Mouse (Mus musculus) layer of hippocampus, adult 9-11 months (tissue): ENCODE measurements around the gene Slc25a22.
A peak's percentile ranks its signal among the peaks of the same experiment; 100 is the strongest.
"Not testable (repeated sequence)": the region's sequence is repeated elsewhere in the genome, so short reads cannot be mapped to it uniquely, and the experiment has no call there.

Experiments
- DNase-seq: peaks from one replicate; pipeline ENCODE4 v3.0.0; 2022

Gene Slc25a22

GRCm38 (mm10) chr7:141457236-141457635, 19.5 kb upstream of the Slc25a22 start:
- DNase-seq, result no peak

GRCm38 (mm10) chr7:141456739-141457138, 19.0 kb upstream of the Slc25a22 start:
- no peak for DNase-seq

- DNase-seq, result peak; percentile 66
Measured at GRCm38 (mm10) chr7:141455610-141456314, 18.1 kb upstream of the Slc25a22 start.

GRCm38 (mm10) chr7:141454967-141455551, 17.4 kb upstream of the Slc25a22 start, which contains the start of gene Pnpla2:
Gene Pnpla2 (plus strand): TSS chr7:141455198.
- peak; percentile 92 for DNase-seq

GRCm38 (mm10) chr7:141453636-141454035, 15.9 kb upstream of the Slc25a22 start:
- DNase-seq, result no peak

- no peak for DNase-seq
Measured at GRCm38 (mm10) chr7:141451928-141452327, 14.2 kb upstream of the Slc25a22 start.

GRCm38 (mm10) chr7:141447110-141447991, 9.7 kb upstream of the Slc25a22 start, which contains the start of gene Rplp2:
Gene Rplp2 (plus strand): TSS chr7:141447370.
- peak; percentile 96 for DNase-seq

GRCm38 (mm10) chr7:141446374-141446773, 8.7 kb upstream of the Slc25a22 start:
- DNase-seq, result not testable (repeated sequence)

- DNase-seq, result no peak
Measured at GRCm38 (mm10) chr7:141443828-141444237, 6.1 kb upstream of the Slc25a22 start, which contains the start of gene Pidd1. Gene Pidd1 (minus strand): TSS chr7:141444025.

- no peak for DNase-seq
Measured at GRCm38 (mm10) chr7:141443081-141443821, 5.6 kb upstream of the Slc25a22 start.

GRCm38 (mm10) chr7:141442199-141442598, 4.5 kb upstream of the Slc25a22 start:
- no peak for DNase-seq

- DNase-seq, result no peak
Measured at GRCm38 (mm10) chr7:141441460-141441859, 3.8 kb upstream of the Slc25a22 start.

- DNase-seq, result no peak
Measured at GRCm38 (mm10) chr7:141440613-141441012, 2.9 kb upstream of the Slc25a22 start.

GRCm38 (mm10) chr7:141439811-141440210, 2.1 kb upstream of the Slc25a22 start:
- no peak for DNase-seq

GRCm38 (mm10) chr7:141439140-141439679, 1.5 kb upstream of the Slc25a22 start:
- no peak for DNase-seq

GRCm38 (mm10) chr7:141438201-141438968, 693 bp upstream of the Slc25a22 start:
- DNase-seq, result no peak

GRCm38 (mm10) chr7:141436523-141436892, 1.2 kb downstream of the Slc25a22 start:
- DNase-seq, result no peak

- no peak for DNase-seq
Measured at GRCm38 (mm10) chr7:141435856-141436522, 1.7 kb downstream of the Slc25a22 start.

- no peak for DNase-seq
Measured at GRCm38 (mm10) chr7:141435129-141435855, 2.4 kb downstream of the Slc25a22 start.

GRCm38 (mm10) chr7:141434464-141434863, 3.2 kb downstream of the Slc25a22 start:
- DNase-seq, result no peak
